In genomic region chr2:126323206-126323605, GRCm38 (mm10) we compare ENCODE assay signal across 17 mouse cellular contexts.
"Had no signal": no experiment of that assay in that cellular context is flagged by ENCODE, and none has a peak within 500 bp of the region (broad histone marks: within the 10 kb centered on the region; RNA-seq: fewer than 3 reads in every experiment).

No protein-coding gene starts in this region.

- H3K4me2 ChIP-seq: midbrain, embryonic 11.5 days; midbrain, embryonic 15.5 days; neural tube, embryonic 13.5 days had no signal

- ATAC-seq: lung, postnatal 0 days; midbrain, embryonic 15.5 days had no signal

- H3K4me1 ChIP-seq: megakaryocyte, embryonic 14.5 days; midbrain, embryonic 15.5 days; neural tube, embryonic 13.5 days had no signal

- H3K27ac ChIP-seq: kidney, postnatal 0 days; layer of hippocampus, adult 2 months; liver, embryonic 14.5 days; midbrain, embryonic 15.5 days; neural tube, embryonic 13.5 days had no signal

- DNase-seq: kidney, adult 11 months; kidney, adult 9 months; kidney, postnatal 4 days; left cerebral cortex, postnatal 4 days; lung, adult 18-20 months; retina, postnatal 1 day; right cerebral cortex, postnatal 4 days; spleen, adult 18-20 months; thymus, postnatal 36 days had no signal

- H3K36me3 ChIP-seq: midbrain, embryonic 15.5 days; neural tube, embryonic 13.5 days had no signal

- H3K4me3 ChIP-seq: layer of hippocampus, adult 2 months; megakaryocyte, embryonic 14.5 days; midbrain, embryonic 15.5 days; neural tube, embryonic 13.5 days had no signal

- H3K9me3 ChIP-seq: megakaryocyte, embryonic 14.5 days; midbrain, embryonic 15.5 days; neural tube, embryonic 13.5 days had no signal

- H3K9ac ChIP-seq: liver, embryonic 14.5 days; midbrain, embryonic 15.5 days; neural tube, embryonic 13.5 days had no signal

- H3K27me3 ChIP-seq: midbrain, embryonic 15.5 days; neural tube, embryonic 13.5 days had no signal
